Mouse (Mus musculus) T-cell, adult 2 months (primary cell): ENCODE results near the gene Polr2m.

Experiments used
- DNase-seq: peaks from one replicate; pipeline ENCODE4 v3.0.0; 2022; ENCODE audit warnings: low spot score

Gene Polr2m

GRCm38 (mm10) chr9:71467434-71467833, 18.3 kb downstream of the Polr2m start:
- no peak for DNase-seq

- no peak for DNase-seq
Observed at GRCm38 (mm10) chr9:71466111-71466510, 19.6 kb downstream of the Polr2m start.

- DNase-seq = no peak
Observed at GRCm38 (mm10) chr9:71463072-71463667, 22.6 kb downstream of the Polr2m start.

- DNase-seq = no peak
Observed at GRCm38 (mm10) chr9:71456738-71457137, 29.0 kb downstream of the Polr2m start.

- no peak for DNase-seq
Observed at GRCm38 (mm10) chr9:71453917-71454316, 31.8 kb downstream of the Polr2m start.

- no peak for DNase-seq
Observed at GRCm38 (mm10) chr9:71453352-71453751, 32.4 kb downstream of the Polr2m start.

- DNase-seq = no peak
Observed at GRCm38 (mm10) chr9:71450626-71451025, 35.1 kb downstream of the Polr2m start.

GRCm38 (mm10) chr9:71447573-71447972, 38.2 kb downstream of the Polr2m start:
- DNase-seq = no peak

- no peak for DNase-seq
Observed at GRCm38 (mm10) chr9:71445308-71445707, 40.4 kb downstream of the Polr2m start.

GRCm38 (mm10) chr9:71438146-71438545, 47.6 kb downstream of the Polr2m start:
- DNase-seq = no peak
